Mouse (Mus musculus) olfactory bulb, adult 2 months (tissue): Measurements from ENCODE around the gene Rcor2.

Experiments
- CTCF ChIP-seq: fragments of 200-500 bp; IDR thresholded peaks from 2 replicates; pipeline ENCODE4 v1.5.1; 2012; ENCODE audit warnings: low read depth, mild to moderate bottlenecking, low read length, moderate library complexity; ENCODE audit not compliant: insufficient read depth
- POLR2A ChIP-seq: fragments of 200-500 bp; IDR thresholded peaks from 2 replicates; pipeline ENCODE4 v1.6.1; 2012; ENCODE audit warnings: mild to moderate bottlenecking, low read depth, low read length, moderate library complexity; ENCODE audit not compliant: insufficient read depth

- TF ChIP-seq CTCF (no peak), POLR2A (no peak)
Observed at GRCm38 (mm10) chr19:7321391-7321790, 54.3 kb downstream of the Rcor2 start.
